Mouse (Mus musculus) heart, embryonic 15.5 days (tissue): ENCODE data around the gene Tmie. TPM values are rescaled to one million over a fixed set of nuclear protein-coding genes. Genes with fewer than 3 reads are reported as not detected.

Experiments used
- ATAC-seq: fragments of 200-750 bp; cut with Nextera tagmentation; replicated peaks from 2 replicates; pipeline ENCODE4 v1.8.0; 2017; ENCODE audit warnings: low read depth, moderate TSS enrichment; ENCODE audit not compliant: insufficient number of reproducible peaks, insufficient read depth, low FRiP score
- H3K27ac ChIP-seq: fragments of 300-500 bp; sonication (generic); 2 replicates; pipeline ENCODE4 v1.5.1; 2015; ENCODE audit warnings: mild to moderate bottlenecking, inconsistent platforms
- H3K27me3 ChIP-seq: fragments of 300-500 bp; sonication (generic); 2 replicates; pipeline ENCODE4 v1.6.1; 2015; ENCODE audit warnings: inconsistent platforms
- H3K36me3 ChIP-seq: fragments of 300-500 bp; sonication (generic); 2 replicates; pipeline ENCODE4 v1.6.1; 2015; ENCODE audit warnings: mild to moderate bottlenecking, inconsistent platforms
- H3K4me1 ChIP-seq: fragments of 300-500 bp; sonication (generic); replicated peaks from 2 replicates; pipeline ENCODE4 v1.6.1; 2015; ENCODE audit warnings: inconsistent platforms
- H3K4me2 ChIP-seq: fragments of 300-500 bp; sonication (generic); 2 replicates; pipeline ENCODE4 v1.6.1; 2015; ENCODE audit warnings: inconsistent platforms, mild to moderate bottlenecking, moderate library complexity
- H3K4me3 ChIP-seq: fragments of 300-500 bp; sonication (generic); 2 replicates; pipeline ENCODE4 v1.5.1; 2015; ENCODE audit warnings: mild to moderate bottlenecking, inconsistent platforms
- H3K9ac ChIP-seq: fragments of 300-500 bp; sonication (generic); 2 replicates; pipeline ENCODE4 v1.6.1; 2015; ENCODE audit warnings: mild to moderate bottlenecking, inconsistent platforms
- H3K9me3 ChIP-seq: fragments of 300-500 bp; sonication (generic); replicated peaks from 2 replicates; pipeline ENCODE4 v1.6.1; 2016; ENCODE audit warnings: inconsistent platforms
- WGBS: fragments of 180-500 bp; shearing (Covaris S2); methylation state at CpG from one replicate; pipeline ENCODE4 v1.1.7; 2015; ENCODE audit warnings: mixed read lengths; 5-methylcytosine and 5-hydroxymethylcytosine counted together
- polyA plus RNA-seq: library from polyadenylated mRNA; unstranded; fragments of >200 nt; fragmentation: Nextera tagmentation; extraction: Ambion mirVana; gene quantifications from 2 replicates; pipeline ENCODE4 v1.2.1, GENCODE M21; 2015

Tmie gene
- polyA plus RNA-seq, result 0.74 and 1.2 TPM in 2 replicates

DNA sequence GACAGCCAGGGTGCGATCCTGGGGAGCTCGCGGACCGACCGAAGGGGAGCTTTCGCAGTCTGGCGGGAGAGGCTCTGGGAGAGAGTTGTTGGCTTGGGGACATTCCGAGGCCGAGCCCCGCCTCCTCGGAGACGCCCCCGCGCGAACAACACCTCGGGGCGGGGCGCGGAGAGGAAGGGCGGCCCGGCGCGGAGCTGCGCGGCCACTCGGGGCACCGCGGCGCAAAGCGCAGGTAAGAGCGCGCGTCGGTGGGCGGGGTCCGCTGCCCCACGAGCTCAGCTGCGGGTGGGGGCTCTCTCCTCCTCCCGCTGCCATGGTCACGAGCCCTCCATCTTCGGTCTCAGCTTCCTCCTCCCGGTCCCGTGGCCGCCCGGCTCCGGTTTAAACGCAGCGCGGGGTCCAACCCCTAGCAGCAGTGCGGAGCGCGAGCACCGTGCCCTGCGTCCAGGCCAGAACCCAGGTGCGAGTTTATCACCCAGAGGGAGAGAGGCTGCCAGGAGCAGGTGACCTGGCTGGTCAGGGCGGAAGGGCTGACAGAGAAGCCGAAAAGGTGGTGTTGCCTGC, at the start of gene Tmie:
Tmie (minus strand) TSS at position 116 of the 564 bp plus-strand sequence.
- ATAC-seq, result peak; percentile 74
- Histone ChIP-seq H3K9ac (peak within 1 kb of the TSS; percentile 64), H3K4me1 (peaks cover 36% of the 10 kb centered on the region), H3K9me3 (no peaks in the 10 kb centered on the region), H3K4me3 (peak within 1 kb of the TSS; percentile 60), H3K4me2 (peak within 1 kb of the TSS; percentile 89), H3K36me3 (no peaks in the 10 kb centered on the region), H3K27ac (peak within 1 kb of the TSS; percentile 76), H3K27me3 (peaks cover 9% of the 10 kb centered on the region)
- under 1% methylated on average over 56 of the region's 57 CpGs for WGBS

DNA sequence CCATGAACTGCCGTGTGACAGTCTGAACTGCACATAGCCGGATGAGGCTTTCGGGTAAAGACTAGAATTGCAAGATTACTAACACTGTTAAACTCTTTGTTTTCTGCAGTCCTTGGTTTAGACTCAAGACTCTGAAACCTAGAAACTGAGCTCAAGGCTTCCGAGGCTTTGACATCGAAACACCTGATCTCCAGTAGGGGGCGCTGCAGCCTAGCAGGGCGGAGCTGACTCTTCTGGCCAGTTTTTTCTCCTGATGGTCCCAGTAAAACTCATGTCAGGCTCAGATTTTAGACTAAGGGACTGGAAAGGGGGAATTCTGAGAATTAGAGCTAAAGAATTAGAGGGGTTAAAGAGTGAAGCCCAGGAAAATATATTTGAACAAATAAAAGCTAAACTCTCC, 42.8 kb upstream of the Tmie start:
- ATAC-seq, result no peak
- Histone ChIP-seq H3K4me2 (no peak overlapping the region), H3K9ac (no peak overlapping the region), H3K27ac (no peak overlapping the region), H3K36me3 (no peaks in the 10 kb centered on the region), H3K4me1 (no peaks in the 10 kb centered on the region), H3K9me3 (no peaks in the 10 kb centered on the region), H3K4me3 (no peak overlapping the region), H3K27me3 (no peaks in the 10 kb centered on the region)
- 13% methylated on average over 7 of the region's 7 CpGs for WGBS

DNA sequence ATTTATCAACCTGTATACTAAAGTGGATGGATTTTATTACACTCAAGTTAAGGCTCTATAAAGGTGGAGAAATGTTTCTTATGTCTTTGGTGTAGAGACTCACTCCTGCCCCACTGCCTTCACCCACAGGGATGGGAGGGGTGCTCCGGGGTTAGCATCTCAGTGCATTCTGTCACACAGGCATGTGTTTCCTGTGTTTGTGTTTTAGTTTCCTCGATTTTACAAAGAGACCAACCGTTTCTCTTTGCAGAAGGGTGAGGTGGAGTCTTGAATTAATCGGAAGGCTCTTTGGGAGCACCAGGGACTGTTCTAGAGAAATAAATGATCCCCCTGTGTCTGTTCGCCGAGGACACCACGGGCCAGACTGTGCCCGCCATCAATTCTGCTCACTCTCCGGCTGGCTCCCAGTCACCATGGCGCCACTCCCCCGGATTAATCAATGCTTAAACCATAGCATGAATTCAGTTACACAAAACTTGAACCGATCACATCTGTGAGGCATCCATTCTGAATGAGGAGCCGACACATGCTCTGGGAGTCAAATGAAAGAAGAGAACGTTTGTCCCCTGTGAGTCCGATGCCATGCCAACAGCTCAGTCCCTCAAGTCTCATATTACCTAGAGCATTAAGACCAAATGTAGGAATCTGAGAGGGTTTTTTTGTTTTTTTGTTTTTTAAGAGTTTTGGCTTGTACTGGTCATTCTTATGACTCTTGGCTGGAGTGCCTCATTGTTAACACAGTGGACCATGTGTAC, 40.9 kb upstream of the Tmie start:
- Histone ChIP-seq H3K4me1 (no peaks in the 10 kb centered on the region), H3K9ac (no peak overlapping the region), H3K4me2 (no peak overlapping the region), H3K27me3 (no peaks in the 10 kb centered on the region; the same call in 1 of the 2 replicates), H3K9me3 (no peaks in the 10 kb centered on the region), H3K4me3 (no peak overlapping the region), H3K27ac (no peak overlapping the region), H3K36me3 (no peaks in the 10 kb centered on the region)
- WGBS, result 66% methylated on average over 15 of the region's 15 CpGs
- no peak for ATAC-seq

DNA sequence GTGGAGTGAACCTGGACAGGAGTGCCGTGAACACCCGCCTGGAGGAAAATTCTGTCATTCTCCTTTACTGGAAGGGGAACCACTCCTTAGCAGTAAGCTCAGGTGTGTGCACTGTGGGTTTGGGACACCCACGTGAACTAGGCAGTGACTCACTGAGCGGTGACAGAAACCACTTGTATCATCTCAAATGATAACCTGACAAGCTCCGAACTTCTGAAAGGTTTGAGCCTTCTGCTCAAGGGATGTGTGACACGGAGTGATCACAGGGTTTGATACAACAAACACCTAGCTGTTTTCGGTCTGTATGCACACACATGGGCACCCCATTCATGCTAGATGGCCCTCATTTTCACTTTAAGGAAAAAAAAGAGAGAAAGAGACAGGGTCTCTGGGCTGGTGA, 36.9 kb upstream of the Tmie start, which contains the start of gene Fam240a:
Fam240a (minus strand) TSS at position 76 of the 400 bp plus-strand sequence.
- Histone ChIP-seq H3K36me3 (no peaks in the 10 kb centered on the region), H3K4me3 (no peak within 1 kb of the TSS), H3K4me2 (no peak within 1 kb of the TSS), H3K9ac (no peak within 1 kb of the TSS), H3K4me1 (no peaks in the 10 kb centered on the region), H3K9me3 (no peaks in the 10 kb centered on the region), H3K27me3 (no peaks in the 10 kb centered on the region; the same call in 1 of the 2 replicates), H3K27ac (no peak within 1 kb of the TSS)
- WGBS, result 70% methylated on average over 7 of the region's 7 CpGs
- no peak for ATAC-seq

DNA sequence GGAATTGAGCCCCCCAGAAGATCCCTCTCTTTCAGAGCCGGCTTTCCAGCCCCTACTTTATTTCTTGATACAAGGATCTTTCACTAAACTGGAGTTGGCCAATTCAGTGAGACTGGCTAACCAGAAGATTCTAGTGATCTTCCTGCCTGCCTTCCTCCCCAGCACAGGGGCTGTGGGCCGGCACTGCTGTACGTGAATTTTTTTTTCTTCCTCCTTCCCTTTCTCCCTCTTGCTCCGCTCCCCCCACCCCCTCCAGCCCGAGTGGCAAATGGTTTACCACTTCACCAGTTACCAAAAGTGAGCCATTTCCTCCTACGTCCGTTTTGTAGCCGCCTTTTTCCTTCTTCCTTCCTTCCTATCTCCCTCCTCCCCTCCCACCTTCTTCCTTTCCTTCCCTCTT, 35.6 kb upstream of the Tmie start:
- 58% methylated on average over 8 of the region's 8 CpGs for WGBS
- H3K4me2 ChIP-seq, result no peak overlapping the region

DNA sequence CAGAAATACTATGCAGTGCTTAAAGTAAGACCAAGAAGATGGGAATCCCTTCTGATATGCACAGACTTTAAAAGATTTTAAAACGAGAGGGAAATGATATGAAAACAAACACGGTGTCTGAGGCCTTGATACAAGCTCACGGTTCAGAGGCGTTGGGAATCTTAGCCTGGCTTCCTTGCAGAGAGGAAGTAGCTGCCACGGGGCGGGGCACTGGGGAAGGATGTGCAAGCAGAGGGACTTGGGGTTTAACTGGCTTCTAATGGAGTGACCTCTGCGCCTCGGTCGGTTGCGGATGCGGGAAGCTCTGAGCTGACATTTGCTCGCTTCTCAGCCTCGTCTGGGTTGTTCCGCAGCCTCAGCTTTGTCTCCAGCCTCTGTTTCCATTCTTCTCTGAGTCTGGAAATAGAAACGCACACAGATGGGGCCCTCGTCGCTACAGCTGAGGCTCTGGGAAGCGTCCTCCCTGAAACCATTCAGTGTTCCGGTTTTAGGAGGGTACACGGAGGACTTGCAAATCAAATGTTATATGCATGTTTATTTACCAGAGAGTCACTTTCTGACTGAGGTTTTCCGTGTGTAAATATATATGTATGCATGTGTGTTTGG, 34.8 kb upstream of the Tmie start:
- Histone ChIP-seq H3K36me3 (no peaks in the 10 kb centered on the region), H3K9ac (no peak overlapping the region), H3K4me2 (no peak overlapping the region), H3K27me3 (no peaks in the 10 kb centered on the region; the same call in 1 of the 2 replicates), H3K27ac (no peak overlapping the region), H3K4me3 (no peak overlapping the region), H3K4me1 (no peaks in the 10 kb centered on the region), H3K9me3 (no peaks in the 10 kb centered on the region)
- WGBS, result 44% methylated on average over 21 of the region's 21 CpGs
- no peak for ATAC-seq

More for the DNA sequence above, 35.6 kb upstream of the Tmie start:
- Histone ChIP-seq H3K36me3 (no peaks in the 10 kb centered on the region), H3K4me1 (no peaks in the 10 kb centered on the region), H3K4me3 (no peak overlapping the region), H3K27me3 (no peaks in the 10 kb centered on the region; the same call in 1 of the 2 replicates), H3K27ac (no peak overlapping the region), H3K9me3 (no peaks in the 10 kb centered on the region), H3K9ac (no peak overlapping the region)
- no peak for ATAC-seq

DNA sequence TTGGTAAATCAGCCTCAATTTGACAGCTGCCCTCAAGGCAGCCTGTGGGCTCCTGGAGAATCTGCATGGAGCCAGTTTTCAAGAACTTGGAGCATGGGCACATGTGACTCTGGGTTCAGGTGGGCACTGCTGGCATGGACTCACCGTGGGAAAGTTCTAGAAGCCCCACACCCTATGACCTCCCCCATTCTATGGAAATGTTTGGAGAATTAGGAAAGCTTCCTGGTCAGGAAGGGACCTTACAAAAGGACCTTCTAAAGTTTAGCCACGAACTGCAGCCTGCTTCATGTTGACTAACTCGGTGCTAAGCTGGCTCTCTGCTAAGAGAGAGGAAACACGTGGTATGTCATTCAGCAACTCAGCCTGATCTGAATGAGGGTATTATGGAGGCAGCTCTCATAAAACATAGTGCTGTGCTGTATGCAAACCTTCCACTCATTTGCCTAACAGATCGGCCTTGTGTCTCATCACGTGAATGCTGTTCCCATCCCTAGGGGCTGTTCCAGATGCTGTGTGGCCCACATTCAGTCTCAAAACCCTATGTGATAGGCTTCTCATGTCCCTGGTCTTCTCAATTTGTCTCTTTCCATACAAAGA, 29.6 kb upstream of the Tmie start:
- WGBS, result 70% methylated on average over 6 of the region's 6 CpGs
- Histone ChIP-seq H3K9me3 (no peaks in the 10 kb centered on the region), H3K4me3 (no peak overlapping the region)

DNA sequence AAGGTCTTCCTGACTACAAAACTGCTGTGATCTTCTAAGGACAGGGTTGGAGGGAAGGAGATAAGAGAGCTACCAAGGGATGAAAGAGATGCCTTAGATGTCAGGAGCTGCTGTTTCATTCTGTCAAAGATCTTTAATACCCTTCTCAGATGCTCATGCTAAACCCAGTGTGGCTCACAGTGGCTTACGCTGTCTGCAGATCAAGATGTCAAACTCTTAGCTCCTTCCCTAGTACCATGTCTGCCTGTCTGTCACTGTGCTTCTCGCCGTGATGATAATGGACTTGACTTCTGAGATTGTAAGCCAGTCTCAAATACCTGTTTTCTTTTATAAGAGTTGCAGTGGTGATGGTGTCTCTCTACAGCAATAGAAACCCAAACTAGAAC, 28.7 kb upstream of the Tmie start:
- no peaks in the 10 kb centered on the region for H3K9me3 ChIP-seq
- ATAC-seq, result no peak
- no peaks in the 10 kb centered on the region for H3K4me1 ChIP-seq
- H3K36me3 ChIP-seq, result no peaks in the 10 kb centered on the region
- no peak overlapping the region for H3K27ac ChIP-seq
- H3K9ac ChIP-seq, result no peak overlapping the region
- no peaks in the 10 kb centered on the region for H3K27me3 ChIP-seq
- no peak overlapping the region for H3K4me2 ChIP-seq
- no peak overlapping the region for H3K4me3 ChIP-seq
- WGBS, result 87% methylated on average over 3 of the region's 3 CpGs

More for the DNA sequence above, 29.6 kb upstream of the Tmie start:
- Histone ChIP-seq H3K36me3 (no peaks in the 10 kb centered on the region), H3K27me3 (no peaks in the 10 kb centered on the region), H3K27ac (no peak overlapping the region), H3K4me2 (no peak overlapping the region), H3K9ac (no peak overlapping the region), H3K4me1 (no peaks in the 10 kb centered on the region)
- no peak for ATAC-seq

DNA sequence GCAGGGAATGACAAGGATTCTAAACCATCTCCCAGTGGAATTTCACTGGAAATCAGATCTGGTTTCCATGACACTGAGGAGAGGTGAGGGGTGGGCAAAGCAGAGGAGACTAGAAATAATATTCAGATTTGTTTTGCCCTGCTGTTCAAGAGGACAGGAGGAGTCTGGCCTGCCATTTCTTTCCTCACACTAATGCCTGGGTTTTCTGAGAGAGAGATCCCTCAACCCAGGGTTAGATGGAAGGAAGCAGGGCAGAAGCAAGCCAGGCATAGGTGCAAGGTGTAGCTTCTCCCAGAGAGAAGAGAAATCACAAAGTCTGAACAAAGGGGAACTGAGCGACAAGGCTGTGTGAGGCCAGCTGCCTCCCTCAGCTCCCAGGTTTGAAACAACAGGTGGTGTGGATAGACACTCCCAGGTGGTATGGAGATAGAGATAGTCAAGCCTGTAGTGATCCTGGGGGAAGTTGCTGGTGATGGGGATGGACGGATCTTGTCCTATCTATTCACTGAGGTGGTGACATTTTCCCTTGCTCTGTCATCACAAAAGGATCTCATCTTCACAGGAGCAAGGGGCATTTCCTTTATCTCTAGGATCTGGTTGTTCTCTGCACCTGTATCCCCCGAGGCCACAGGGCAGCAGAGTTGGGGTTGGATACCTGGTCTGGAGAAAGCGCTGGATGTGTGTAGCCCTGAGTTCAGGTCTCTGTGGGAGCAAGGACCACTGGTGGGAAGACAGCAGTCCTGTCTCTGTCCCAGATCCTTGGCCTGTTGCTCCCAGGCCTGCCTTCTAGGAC, 28.1 kb upstream of the Tmie start:
- Histone ChIP-seq H3K9me3 (no peaks in the 10 kb centered on the region), H3K27ac (no peak overlapping the region), H3K4me2 (no peak overlapping the region), H3K36me3 (no peaks in the 10 kb centered on the region), H3K27me3 (no peaks in the 10 kb centered on the region), H3K9ac (no peak overlapping the region), H3K4me3 (no peak overlapping the region), H3K4me1 (no peaks in the 10 kb centered on the region)
- 74% methylated on average over 4 of the region's 4 CpGs for WGBS
- no peak for ATAC-seq

DNA sequence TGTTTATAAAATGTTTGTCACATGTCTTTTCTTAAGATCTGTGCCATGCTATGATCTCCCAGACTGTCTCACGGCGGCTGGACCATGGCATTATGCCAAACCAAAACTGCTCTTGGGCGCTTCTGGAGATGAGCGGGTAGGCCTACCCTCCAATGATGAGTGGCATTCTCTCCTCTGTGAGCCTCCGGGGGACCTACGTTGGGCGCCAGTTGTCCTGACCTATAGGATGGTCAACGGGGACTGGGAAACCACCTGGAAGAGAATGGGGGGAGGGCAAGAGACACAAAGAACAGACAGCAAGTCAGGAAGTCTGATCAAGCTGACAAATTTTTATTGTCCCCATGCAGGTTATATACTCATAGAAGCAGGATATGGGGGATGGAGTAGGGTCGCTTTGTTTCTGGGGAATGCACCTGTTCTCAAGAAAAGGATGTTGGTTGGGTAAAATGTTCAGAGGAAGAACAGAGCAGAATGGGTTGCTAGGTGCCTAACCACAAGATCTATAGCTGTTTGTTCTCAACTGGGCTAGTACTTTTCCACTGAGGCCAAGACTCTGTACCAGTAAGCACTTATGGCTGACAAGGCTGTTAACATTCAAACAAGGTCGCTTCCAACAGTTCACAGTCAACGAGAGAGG, 27.4 kb upstream of the Tmie start:
- no peak overlapping the region for H3K27ac ChIP-seq
- H3K27me3 ChIP-seq, result no peaks in the 10 kb centered on the region
- no peak for ATAC-seq
- 86% methylated on average over 11 of the region's 11 CpGs for WGBS
- no peak overlapping the region for H3K4me3 ChIP-seq
- H3K36me3 ChIP-seq, result no peaks in the 10 kb centered on the region
- H3K9ac ChIP-seq, result no peak overlapping the region
- no peaks in the 10 kb centered on the region for H3K4me1 ChIP-seq
- H3K9me3 ChIP-seq, result no peaks in the 10 kb centered on the region
- H3K4me2 ChIP-seq, result no peak overlapping the region
